Mouse (Mus musculus): ENCODE measurements at regions not wholly inside any gene's neighbourhood (a gene's known extent, or its start where the extent isn't known, plus 50 kb on each side); places are given as distances from the start of the nearest gene placed in this dataset.
"Not testable (repeated sequence)": the region's sequence is repeated elsewhere in the genome, so short reads cannot be mapped to it uniquely, and the experiment has no call there.

- Histone ChIP-seq H3K9ac (peak overlapping the region; percentile 25; the same call in 1 of the 2 replicates), H3K4me1 (replicated peaks) (peaks cover 71% of the 10 kb centered on the region), H3K27me3 (no peaks in the 10 kb centered on the region), H3K4me2 (peak overlapping the region; percentile 38), H3K9me3 (replicated peaks) (no peaks in the 10 kb centered on the region), H3K36me3 (replicated peaks) (no peaks in the 10 kb centered on the region), H3K27ac (replicated peaks) (peak overlapping the region; percentile 89), H3K4me3 (replicated peaks) (no peak overlapping the region)
- 25% methylated on average over 11 of the region's 11 CpGs for WGBS (ENCODE audit: insufficient replicate concordance)
- ATAC-seq (ENCODE audit: insufficient read depth): peak; percentile 91
Observed at GRCm38 (mm10) chr12:79988401-79989358, 124.1 kb downstream of the Zfp36l1 start.

GRCm38 (mm10) chr12:79986241-79986976 lies 126.4 kb downstream of the Zfp36l1 start:
- no peak for ATAC-seq (ENCODE audit: insufficient read depth)
- H3K9ac ChIP-seq: peak overlapping the region; percentile 35; the same call in 1 of the 2 replicates
- H3K4me1 ChIP-seq (replicated peaks): peaks cover 84% of the 10 kb centered on the region
- no peaks in the 10 kb centered on the region for H3K9me3 ChIP-seq (replicated peaks)
- no peak overlapping the region for H3K4me2 ChIP-seq
- no peaks in the 10 kb centered on the region for H3K36me3 ChIP-seq (replicated peaks)
- H3K4me3 ChIP-seq (replicated peaks): no peak overlapping the region
- H3K27me3 ChIP-seq: no peaks in the 10 kb centered on the region
- peak overlapping the region; percentile 89 for H3K27ac ChIP-seq (replicated peaks)
- 28% methylated on average over 9 of the region's 9 CpGs for WGBS (ENCODE audit: insufficient replicate concordance)

GRCm38 (mm10) chr12:79984985-79985747 lies 127.6 kb downstream of the Zfp36l1 start:
- H3K9me3 ChIP-seq (replicated peaks): no peaks in the 10 kb centered on the region
- no peak overlapping the region for H3K4me3 ChIP-seq (replicated peaks)
- H3K9ac ChIP-seq: no peak overlapping the region
- peaks cover 92% of the 10 kb centered on the region for H3K4me1 ChIP-seq (replicated peaks)
- peak; percentile 47; the same call in 1 of the 2 replicates for ATAC-seq (ENCODE audit: insufficient read depth)
- no peaks in the 10 kb centered on the region for H3K36me3 ChIP-seq (replicated peaks)
- H3K27me3 ChIP-seq: no peaks in the 10 kb centered on the region
- peak overlapping the region; percentile 1; the same call in 1 of the 2 replicates for H3K4me2 ChIP-seq
- 23% methylated on average over 5 of the region's 5 CpGs for WGBS (ENCODE audit: insufficient replicate concordance)
- H3K27ac ChIP-seq (replicated peaks): peak overlapping the region; percentile 78

- Histone ChIP-seq H3K9me3 (replicated peaks) (no peaks in the 10 kb centered on the region), H3K4me1 (replicated peaks) (peaks cover 82% of the 10 kb centered on the region), H3K27ac (replicated peaks) (peak overlapping the region; percentile 78), H3K4me2 (no peak overlapping the region), H3K36me3 (replicated peaks) (no peaks in the 10 kb centered on the region), H3K9ac (no peak overlapping the region), H3K4me3 (replicated peaks) (no peak overlapping the region), H3K27me3 (no peaks in the 10 kb centered on the region)
- no peak for ATAC-seq (ENCODE audit: insufficient read depth)
- 58% methylated on average over 10 of the region's 10 CpGs for WGBS (ENCODE audit: insufficient replicate concordance)
Observed at GRCm38 (mm10) chr12:79984025-79984790, 128.6 kb downstream of the Zfp36l1 start.

- H3K36me3 ChIP-seq (replicated peaks): no peaks in the 10 kb centered on the region
- H3K9me3 ChIP-seq (replicated peaks): no peaks in the 10 kb centered on the region
- no peak overlapping the region for H3K4me3 ChIP-seq (replicated peaks)
- no peak for ATAC-seq (ENCODE audit: insufficient read depth)
- no peak overlapping the region for H3K4me2 ChIP-seq
- 0 out of 2 replicates have a peak overlapping the region, but pooled peaks have one; percentile 31 for H3K27ac ChIP-seq (replicated peaks)
- no peak overlapping the region for H3K9ac ChIP-seq
- WGBS (ENCODE audit: insufficient replicate concordance): 21% methylated on average over 6 of the region's 6 CpGs
- H3K27me3 ChIP-seq: no peaks in the 10 kb centered on the region
- peaks cover 72% of the 10 kb centered on the region for H3K4me1 ChIP-seq (replicated peaks)
Observed at GRCm38 (mm10) chr12:79983232-79983631, 129.6 kb downstream of the Zfp36l1 start.

GRCm38 (mm10) chr12:79982497-79982896 lies 130.3 kb downstream of the Zfp36l1 start:
- peaks cover 65% of the 10 kb centered on the region for H3K4me1 ChIP-seq (replicated peaks)
- H3K4me3 ChIP-seq (replicated peaks); H3K27me3 ChIP-seq; H3K9me3 ChIP-seq (replicated peaks); H3K27ac ChIP-seq (replicated peaks); H3K9ac ChIP-seq; H3K4me2 ChIP-seq; ATAC-seq (ENCODE audit: insufficient read depth); H3K36me3 ChIP-seq (replicated peaks): not testable (repeated sequence)
- 27% methylated on average over 1 of the region's 1 CpGs for WGBS (ENCODE audit: insufficient replicate concordance)

- Histone ChIP-seq H3K9ac (no peak overlapping the region), H3K4me2 (no peak overlapping the region), H3K4me3 (replicated peaks) (no peak overlapping the region), H3K36me3 (replicated peaks) (no peaks in the 10 kb centered on the region), H3K4me1 (replicated peaks) (peaks cover 47% of the 10 kb centered on the region), H3K27me3 (no peaks in the 10 kb centered on the region), H3K9me3 (replicated peaks) (no peaks in the 10 kb centered on the region), H3K27ac (replicated peaks) (no peak overlapping the region; the same call in 1 of the 2 replicates)
- no peak for ATAC-seq (ENCODE audit: insufficient read depth)
- 19% methylated on average over 4 of the region's 4 CpGs for WGBS (ENCODE audit: insufficient replicate concordance)
Observed at GRCm38 (mm10) chr12:79980711-79981110, 132.1 kb downstream of the Zfp36l1 start.

GRCm38 (mm10) chr12:79977136-79977535 lies 135.7 kb downstream of the Zfp36l1 start:
- Histone ChIP-seq H3K4me1 (replicated peaks) (peaks cover 15% of the 10 kb centered on the region), H3K9me3 (replicated peaks) (no peaks in the 10 kb centered on the region), H3K9ac (no peak overlapping the region), H3K36me3 (replicated peaks) (no peaks in the 10 kb centered on the region), H3K27ac (replicated peaks) (no peak overlapping the region), H3K27me3 (no peaks in the 10 kb centered on the region), H3K4me2 (no peak overlapping the region), H3K4me3 (replicated peaks) (no peak overlapping the region)
- no peak for ATAC-seq (ENCODE audit: insufficient read depth)
- WGBS (ENCODE audit: insufficient replicate concordance): 77% methylated on average over 3 of the region's 3 CpGs

- Histone ChIP-seq H3K9ac (no peak overlapping the region), H3K36me3 (replicated peaks) (no peaks in the 10 kb centered on the region), H3K4me1 (replicated peaks) (peaks cover 9% of the 10 kb centered on the region), H3K27ac (replicated peaks) (no peak overlapping the region), H3K9me3 (replicated peaks) (no peaks in the 10 kb centered on the region), H3K4me3 (replicated peaks) (no peak overlapping the region), H3K27me3 (no peaks in the 10 kb centered on the region), H3K4me2 (no peak overlapping the region)
- ATAC-seq (ENCODE audit: insufficient read depth): no peak
- 71% methylated on average over 9 of the region's 9 CpGs for WGBS (ENCODE audit: insufficient replicate concordance)
Observed at GRCm38 (mm10) chr12:79975466-79976239, 137.2 kb downstream of the Zfp36l1 start.

GRCm38 (mm10) chr12:79975050-79975449 lies 137.8 kb downstream of the Zfp36l1 start:
- WGBS (ENCODE audit: insufficient replicate concordance): 70% methylated on average over 6 of the region's 6 CpGs
- H3K4me3 ChIP-seq (replicated peaks): no peak overlapping the region
- H3K9me3 ChIP-seq (replicated peaks): no peaks in the 10 kb centered on the region
- no peak for ATAC-seq (ENCODE audit: insufficient read depth)
- no peak overlapping the region for H3K27ac ChIP-seq (replicated peaks)
- peaks cover 13% of the 10 kb centered on the region for H3K4me1 ChIP-seq (replicated peaks)
- H3K27me3 ChIP-seq: no peaks in the 10 kb centered on the region
- no peaks in the 10 kb centered on the region for H3K36me3 ChIP-seq (replicated peaks)
- H3K9ac ChIP-seq: no peak overlapping the region
- no peak overlapping the region for H3K4me2 ChIP-seq

Measured in liver, embryonic 15.5 days (tissue).